Mouse (Mus musculus): ENCODE results near the gene Hoxa9.

Gene Hoxa9

GRCm38 (mm10) chr6:52245040-52245756 lies 14.3 kb upstream of the Hoxa9 start:
- no peak for DNase-seq (ENCODE audit: low read depth, low spot score)

- no peak for DNase-seq (ENCODE audit: low read depth, low spot score)
These were observed 13.7 kb upstream of the Hoxa9 start for GRCm38 (mm10) chr6:52244471-52245039.

- DNase-seq (ENCODE audit: low read depth, low spot score), result no peak
These were observed 12.8 kb upstream of the Hoxa9 start for GRCm38 (mm10) chr6:52243681-52244121.

GRCm38 (mm10) chr6:52242801-52243332 lies 12.0 kb upstream of the Hoxa9 start:
- DNase-seq (ENCODE audit: low read depth, low spot score), result no peak

GRCm38 (mm10) chr6:52241001-52241621 lies 10.2 kb upstream of the Hoxa9 start:
- no peak for DNase-seq (ENCODE audit: low read depth, low spot score)

- peak; percentile 59 for DNase-seq (ENCODE audit: low read depth, low spot score)
These were observed 9.6 kb upstream of the Hoxa9 start, which contains the start of gene Hoxa10 for GRCm38 (mm10) chr6:52240389-52241000. Gene Hoxa10, minus strand, starts transcription at chr6:52240854.

- no peak for DNase-seq (ENCODE audit: low read depth, low spot score)
These were observed 8.9 kb upstream of the Hoxa9 start for GRCm38 (mm10) chr6:52239625-52240388.

GRCm38 (mm10) chr6:52238976-52239375 lies 8.1 kb upstream of the Hoxa9 start:
- DNase-seq (ENCODE audit: low read depth, low spot score), result no peak

GRCm38 (mm10) chr6:52238155-52238545 lies 7.3 kb upstream of the Hoxa9 start:
- no peak for DNase-seq (ENCODE audit: low read depth, low spot score)

- no peak for DNase-seq (ENCODE audit: low read depth, low spot score)
These were observed 6.7 kb upstream of the Hoxa9 start for GRCm38 (mm10) chr6:52237346-52238154.

- no peak for DNase-seq (ENCODE audit: low read depth, low spot score)
These were observed 5.9 kb upstream of the Hoxa9 start for GRCm38 (mm10) chr6:52236806-52237205.

GRCm38 (mm10) chr6:52235866-52236265 lies 5.0 kb upstream of the Hoxa9 start:
- no peak for DNase-seq (ENCODE audit: low read depth, low spot score)

GRCm38 (mm10) chr6:52235267-52235666 lies 4.4 kb upstream of the Hoxa9 start:
- no peak for DNase-seq (ENCODE audit: low read depth, low spot score)

- DNase-seq (ENCODE audit: low read depth, low spot score), result no peak
These were observed 3.7 kb upstream of the Hoxa9 start for GRCm38 (mm10) chr6:52234428-52235140.

GRCm38 (mm10) chr6:52233546-52234427 lies 2.9 kb upstream of the Hoxa9 start:
- no peak for DNase-seq (ENCODE audit: low read depth, low spot score)

- no peak for DNase-seq (ENCODE audit: low read depth, low spot score)
These were observed 2.2 kb upstream of the Hoxa9 start for GRCm38 (mm10) chr6:52232984-52233545.

- DNase-seq (ENCODE audit: low read depth, low spot score), result no peak
These were observed 1.7 kb upstream of the Hoxa9 start for GRCm38 (mm10) chr6:52232568-52232965.

- DNase-seq (ENCODE audit: low read depth, low spot score), result no peak
These were observed 1.1 kb upstream of the Hoxa9 start for GRCm38 (mm10) chr6:52231885-52232567.

Data from retina, postnatal 7 days (tissue).